Mouse (Mus musculus) limb, embryonic 15.5 days (tissue): ENCODE data around the gene Dnttip2. TPM values are rescaled to one million over a fixed set of nuclear protein-coding genes. Genes with fewer than 3 reads are reported as not detected.
"Not testable (repeated sequence)": the region's sequence is repeated elsewhere in the genome, so short reads cannot be mapped to it uniquely, and the experiment has no call there.

ENCODE experiments used
- ATAC-seq: fragments of 200-750 bp; cut with Nextera tagmentation; 2 replicates; pipeline ENCODE4 v1.8.0; 2017; ENCODE audit warnings: low read depth, moderate TSS enrichment; ENCODE audit not compliant: insufficient number of reproducible peaks, low FRiP score, low TSS enrichment
- H3K27ac ChIP-seq: fragments of 300-500 bp; sonication (generic); 2 replicates; pipeline ENCODE4 v1.5.1; 2015; ENCODE audit warnings: moderate library complexity, mild to moderate bottlenecking, inconsistent platforms
- H3K27me3 ChIP-seq: fragments of 300-500 bp; sonication (generic); 2 replicates; pipeline ENCODE4 v1.6.1; 2015; ENCODE audit warnings: inconsistent platforms
- H3K36me3 ChIP-seq: fragments of 300-500 bp; sonication (generic); 2 replicates; pipeline ENCODE4 v1.6.1; 2015; ENCODE audit warnings: inconsistent platforms
- H3K4me1 ChIP-seq: fragments of 300-500 bp; sonication (generic); 2 replicates; pipeline ENCODE4 v1.6.1; 2015; ENCODE audit warnings: inconsistent platforms
- H3K4me2 ChIP-seq: fragments of 300-500 bp; sonication (generic); 2 replicates; pipeline ENCODE4 v1.6.1; 2015; ENCODE audit warnings: mild to moderate bottlenecking, inconsistent platforms
- H3K4me3 ChIP-seq: fragments of 300-500 bp; sonication (generic); 2 replicates; pipeline ENCODE4 v1.5.1; 2015; ENCODE audit warnings: mild to moderate bottlenecking, inconsistent platforms
- H3K9ac ChIP-seq: fragments of 300-500 bp; sonication (generic); 2 replicates; pipeline ENCODE4 v1.6.1; 2015; ENCODE audit warnings: inconsistent platforms
- H3K9me3 ChIP-seq: fragments of 300-500 bp; sonication (generic); 2 replicates; pipeline ENCODE4 v1.6.1; 2016; ENCODE audit warnings: inconsistent platforms
- WGBS: fragments of 180-500 bp; shearing (Covaris S2); methylation state at CpG from one replicate; pipeline ENCODE4 v1.1.7; 2015; 5-methylcytosine and 5-hydroxymethylcytosine counted together
- polyA plus RNA-seq: library from polyadenylated mRNA; unstranded; fragments of >200 nt; fragmentation: Nextera tagmentation; extraction: Ambion mirVana; gene quantifications from 2 replicates; pipeline ENCODE4 v1.2.1, GENCODE M21; 2015

Gene Dnttip2
- 59.6 and 63.9 TPM in 2 replicates for polyA plus RNA-seq

DNA sequence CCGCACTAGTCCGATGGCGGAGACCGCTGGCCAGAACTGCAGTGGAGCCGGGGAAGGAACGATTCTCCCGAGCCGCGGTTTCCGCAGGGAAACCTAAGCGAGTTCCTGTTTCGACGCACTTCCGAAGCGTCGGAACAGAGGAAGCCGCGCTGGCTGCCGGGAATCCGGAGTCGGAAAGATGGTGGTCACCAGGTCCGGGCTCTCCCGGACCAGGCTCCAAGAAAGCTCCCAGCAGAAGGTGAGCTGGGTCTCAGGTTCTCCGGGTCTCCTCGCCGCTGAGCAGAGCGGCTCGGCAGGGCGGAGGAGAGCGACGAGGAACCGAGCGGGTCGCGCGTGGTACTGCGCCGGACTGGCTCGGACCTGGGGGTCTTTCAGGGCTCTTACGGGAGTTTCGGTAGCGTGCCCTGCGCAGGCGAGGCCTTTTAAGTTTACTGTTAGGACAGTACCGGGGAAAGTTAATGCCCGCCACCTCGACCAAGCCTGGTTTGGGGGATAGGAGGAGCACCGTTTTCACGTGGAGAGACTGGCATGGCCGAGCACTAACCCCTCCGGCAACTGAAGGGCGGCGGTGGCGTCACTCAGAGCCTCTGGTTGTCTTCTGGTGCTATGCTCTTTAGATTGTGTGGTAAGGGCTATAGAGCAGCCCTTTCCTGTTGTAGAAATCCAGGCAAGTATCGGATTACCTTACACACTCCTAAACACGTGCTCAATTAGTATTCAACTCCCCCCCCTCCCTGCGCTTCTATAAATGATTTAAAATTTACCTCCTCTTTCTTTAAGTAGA, at the start of gene Dnttip2:
Gene Dnttip2, plus strand, starts transcription at position 148 of the 784 bp plus-strand sequence.
- H3K4me1 ChIP-seq = peaks cover 30% of the 10 kb centered on the region
- H3K4me2 ChIP-seq = peak within 1 kb of the TSS; percentile 64
- peak within 1 kb of the TSS; percentile 73 for H3K4me3 ChIP-seq
- H3K27me3 ChIP-seq = no peaks in the 10 kb centered on the region
- ATAC-seq = peak; percentile 96
- peak within 1 kb of the TSS; percentile 88 for H3K9ac ChIP-seq
- no peaks in the 10 kb centered on the region for H3K9me3 ChIP-seq
- under 1% methylated on average over 57 of the region's 57 CpGs for WGBS
- H3K36me3 ChIP-seq = peaks cover 42% of the 10 kb centered on the region
- H3K27ac ChIP-seq = peak within 1 kb of the TSS; percentile 76

- not testable (repeated sequence) for H3K27me3 ChIP-seq, H3K4me1 ChIP-seq, H3K36me3 ChIP-seq, H3K4me3 ChIP-seq, H3K9me3 ChIP-seq, H3K4me2 ChIP-seq, H3K9ac ChIP-seq, ATAC-seq, H3K27ac ChIP-seq
- 41% methylated on average over 6 of the region's 6 CpGs for WGBS
These were observed 47.2 kb upstream of the Dnttip2 start for GRCm38 (mm10) chr3:122226972-122227371.

- H3K4me1 ChIP-seq = no peaks in the 10 kb centered on the region
- H3K27me3 ChIP-seq = no peaks in the 10 kb centered on the region
- ATAC-seq = no peak
- no peaks in the 10 kb centered on the region for H3K9me3 ChIP-seq
- 51% methylated on average over 1 of the region's 1 CpGs for WGBS
- H3K4me2 ChIP-seq = no peak overlapping the region
- H3K36me3 ChIP-seq = no peaks in the 10 kb centered on the region
- H3K9ac ChIP-seq = no peak overlapping the region
- H3K27ac ChIP-seq = no peak overlapping the region
- no peak overlapping the region for H3K4me3 ChIP-seq
These were observed 38.4 kb upstream of the Dnttip2 start for GRCm38 (mm10) chr3:122235772-122236171.

DNA sequence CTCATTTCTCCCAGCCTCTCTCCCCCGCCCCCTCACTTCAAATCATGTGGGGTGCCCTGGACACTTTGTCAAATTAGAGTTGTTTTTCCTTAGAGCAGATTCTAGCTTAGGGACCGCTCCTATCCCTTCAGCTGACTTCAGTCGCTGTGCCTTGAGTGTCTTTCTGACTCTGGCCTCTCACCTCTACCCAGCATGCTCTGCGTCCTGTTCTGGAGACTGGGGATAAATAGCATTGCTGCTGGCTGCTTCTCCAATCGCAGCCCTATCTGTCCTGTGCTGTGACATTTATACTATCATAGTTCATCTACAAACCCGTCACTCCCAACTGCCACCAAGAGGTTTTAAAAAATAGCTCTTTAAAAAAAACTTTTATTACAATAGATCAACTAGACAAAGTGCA, 31.3 kb upstream of the Dnttip2 start:
- Histone ChIP-seq H3K36me3 (no peaks in the 10 kb centered on the region), H3K27me3 (no peaks in the 10 kb centered on the region), H3K4me2 (no peak overlapping the region), H3K27ac (no peak overlapping the region), H3K4me1 (peaks cover 19% of the 10 kb centered on the region), H3K9ac (no peak overlapping the region), H3K4me3 (no peak overlapping the region), H3K9me3 (no peaks in the 10 kb centered on the region)
- 53% methylated on average over 6 of the region's 6 CpGs for WGBS
- no peak for ATAC-seq

DNA sequence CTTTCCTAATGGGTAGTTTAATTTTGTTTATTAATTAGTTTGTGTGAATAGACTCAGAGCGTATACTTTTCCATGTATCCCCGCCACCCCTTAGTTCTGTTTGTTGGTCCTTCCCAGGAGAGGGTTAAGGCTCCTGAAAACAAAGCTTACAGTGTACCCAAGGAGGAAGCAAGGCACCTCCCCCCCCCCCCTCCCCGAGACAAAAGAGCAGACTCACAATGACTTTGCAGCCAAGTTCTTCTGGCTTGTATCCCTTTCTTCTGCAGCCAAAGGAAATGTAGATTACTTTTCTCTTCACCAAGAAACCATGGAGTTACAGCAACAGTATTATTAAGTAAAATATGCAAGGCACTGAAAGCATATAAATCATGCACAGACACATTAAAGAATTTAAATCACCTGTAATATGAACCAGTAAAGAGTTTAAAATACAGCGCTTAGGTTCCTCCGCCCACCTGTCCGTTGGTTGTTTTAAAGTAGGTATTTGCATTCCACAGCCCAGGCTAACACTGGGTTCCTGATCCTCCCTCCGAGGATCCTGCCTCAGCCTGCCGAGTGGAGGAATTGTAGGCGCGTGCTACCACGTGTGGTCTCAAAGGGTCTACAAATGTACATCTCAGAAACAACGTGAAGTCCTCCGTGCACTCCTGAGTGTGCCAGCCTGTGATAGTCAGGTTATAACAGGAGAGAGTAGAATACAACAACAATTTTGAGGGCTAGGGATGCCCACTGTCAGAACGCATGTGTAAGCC, 30.6 kb upstream of the Dnttip2 start:
- H3K27me3 ChIP-seq = no peaks in the 10 kb centered on the region
- H3K4me2 ChIP-seq = no peak overlapping the region
- H3K9me3 ChIP-seq = no peaks in the 10 kb centered on the region
- no peak overlapping the region for H3K9ac ChIP-seq
- no peak overlapping the region for H3K4me3 ChIP-seq
- H3K36me3 ChIP-seq = no peaks in the 10 kb centered on the region
- WGBS = 43% methylated on average over 14 of the region's 14 CpGs
- no peak for ATAC-seq
- peaks cover 19% of the 10 kb centered on the region for H3K4me1 ChIP-seq
- H3K27ac ChIP-seq = no peak overlapping the region

- 30% methylated on average over 6 of the region's 6 CpGs for WGBS
- no peak overlapping the region for H3K27ac ChIP-seq
These were observed 29.4 kb upstream of the Dnttip2 start for GRCm38 (mm10) chr3:122244759-122245158.

DNA sequence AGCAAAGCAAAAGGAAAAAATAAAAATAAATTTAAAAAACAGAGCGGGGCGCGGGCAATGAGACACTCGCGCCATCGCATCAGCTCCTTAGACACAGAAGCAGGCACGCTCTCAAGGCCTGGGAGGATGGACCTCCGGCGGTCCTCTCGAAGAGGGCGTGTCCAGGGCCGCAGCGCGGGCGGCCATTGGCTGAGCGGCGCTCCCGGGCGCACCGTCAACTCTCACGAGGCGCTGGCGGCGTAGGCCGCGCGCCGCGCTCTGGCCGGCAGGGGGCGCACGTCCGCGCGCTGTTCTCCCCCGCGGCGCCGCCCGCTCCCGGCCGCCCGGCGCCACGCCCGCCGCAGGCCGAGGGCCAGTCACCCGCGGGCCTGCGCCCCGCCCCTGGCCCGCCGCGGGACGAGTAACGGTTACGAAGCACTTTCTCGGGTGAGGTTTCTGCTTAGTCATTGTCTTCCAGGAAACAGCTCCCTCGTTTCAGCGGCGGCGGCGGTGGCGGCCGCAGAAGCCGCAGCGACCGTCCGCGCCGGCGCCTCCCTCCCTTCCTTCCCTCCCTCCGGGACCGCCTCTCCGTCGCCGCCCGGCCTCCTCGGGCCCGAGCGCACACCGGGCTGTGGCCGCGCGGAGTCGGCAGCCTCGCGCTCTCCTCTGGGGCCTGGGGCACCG, 28.8 kb upstream of the Dnttip2 start, which contains the start of gene Gclm:
Gene Gclm, plus strand, starts transcription at position 343 of the 663 bp plus-strand sequence.
- peak within 1 kb of the TSS; percentile 86 for H3K27ac ChIP-seq
- peak within 1 kb of the TSS; percentile 98 for H3K4me3 ChIP-seq
- H3K9ac ChIP-seq = peak within 1 kb of the TSS; percentile 89
- H3K9me3 ChIP-seq = no peaks in the 10 kb centered on the region
- peak; percentile 99 for ATAC-seq
- H3K27me3 ChIP-seq = no peaks in the 10 kb centered on the region
- H3K36me3 ChIP-seq = no peaks in the 10 kb centered on the region
- peaks cover 19% of the 10 kb centered on the region for H3K4me1 ChIP-seq
- under 1% methylated on average over 66 of the region's 90 CpGs for WGBS
- peak within 1 kb of the TSS; percentile 81 for H3K4me2 ChIP-seq

More at GRCm38 (mm10) chr3:122244759-122245158, 29.4 kb upstream of the Dnttip2 start:
- peak overlapping the region; percentile 98 for H3K4me3 ChIP-seq
- H3K9ac ChIP-seq = no peak overlapping the region
- H3K4me2 ChIP-seq = peak overlapping the region; percentile 47
- H3K36me3 ChIP-seq = no peaks in the 10 kb centered on the region
- ATAC-seq = no peak
- no peaks in the 10 kb centered on the region for H3K9me3 ChIP-seq
- no peaks in the 10 kb centered on the region for H3K27me3 ChIP-seq
- peaks cover 19% of the 10 kb centered on the region for H3K4me1 ChIP-seq

DNA sequence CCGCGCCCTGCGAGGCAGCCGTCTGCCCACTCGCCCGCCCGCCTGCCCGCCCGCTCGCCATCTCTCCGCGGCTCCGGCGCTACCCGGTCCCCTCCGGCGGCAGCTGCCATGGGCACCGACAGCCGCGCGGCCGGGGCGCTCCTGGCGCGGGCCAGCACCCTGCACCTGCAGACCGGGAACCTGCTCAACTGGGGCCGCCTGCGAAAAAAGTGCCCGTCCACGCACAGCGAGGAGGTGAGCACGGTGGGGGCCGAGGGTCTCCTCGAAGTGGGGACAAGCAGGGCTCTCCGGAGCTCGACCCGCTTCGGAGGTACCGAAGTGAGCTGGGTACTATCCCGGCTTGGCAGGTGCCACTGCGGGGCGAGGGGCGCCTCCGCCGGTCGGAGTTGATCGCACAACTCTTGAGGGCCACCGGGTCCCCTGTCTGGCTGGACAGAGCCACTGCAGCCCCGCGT, 28.3 kb upstream of the Dnttip2 start:
- Histone ChIP-seq H3K4me2 (peak overlapping the region; percentile 81), H3K9me3 (no peaks in the 10 kb centered on the region), H3K27me3 (no peaks in the 10 kb centered on the region), H3K4me1 (peaks cover 19% of the 10 kb centered on the region), H3K9ac (peak overlapping the region; percentile 89), H3K27ac (peak overlapping the region; percentile 86), H3K36me3 (no peaks in the 10 kb centered on the region), H3K4me3 (peak overlapping the region; percentile 98)
- no peak for ATAC-seq
- 0% methylated on average over 49 of the region's 50 CpGs for WGBS

GRCm38 (mm10) chr3:122246406-122246805, 27.8 kb upstream of the Dnttip2 start:
- Histone ChIP-seq H3K27ac (no peak overlapping the region), H3K4me1 (peaks cover 19% of the 10 kb centered on the region), H3K4me3 (peak overlapping the region; percentile 98), H3K36me3 (no peaks in the 10 kb centered on the region), H3K27me3 (no peaks in the 10 kb centered on the region), H3K4me2 (peak overlapping the region; percentile 81), H3K9me3 (no peaks in the 10 kb centered on the region), H3K9ac (peak overlapping the region; percentile 89; the same call in 1 of the 2 replicates)
- 32% methylated on average over 6 of the region's 6 CpGs for WGBS
- ATAC-seq = no peak

DNA sequence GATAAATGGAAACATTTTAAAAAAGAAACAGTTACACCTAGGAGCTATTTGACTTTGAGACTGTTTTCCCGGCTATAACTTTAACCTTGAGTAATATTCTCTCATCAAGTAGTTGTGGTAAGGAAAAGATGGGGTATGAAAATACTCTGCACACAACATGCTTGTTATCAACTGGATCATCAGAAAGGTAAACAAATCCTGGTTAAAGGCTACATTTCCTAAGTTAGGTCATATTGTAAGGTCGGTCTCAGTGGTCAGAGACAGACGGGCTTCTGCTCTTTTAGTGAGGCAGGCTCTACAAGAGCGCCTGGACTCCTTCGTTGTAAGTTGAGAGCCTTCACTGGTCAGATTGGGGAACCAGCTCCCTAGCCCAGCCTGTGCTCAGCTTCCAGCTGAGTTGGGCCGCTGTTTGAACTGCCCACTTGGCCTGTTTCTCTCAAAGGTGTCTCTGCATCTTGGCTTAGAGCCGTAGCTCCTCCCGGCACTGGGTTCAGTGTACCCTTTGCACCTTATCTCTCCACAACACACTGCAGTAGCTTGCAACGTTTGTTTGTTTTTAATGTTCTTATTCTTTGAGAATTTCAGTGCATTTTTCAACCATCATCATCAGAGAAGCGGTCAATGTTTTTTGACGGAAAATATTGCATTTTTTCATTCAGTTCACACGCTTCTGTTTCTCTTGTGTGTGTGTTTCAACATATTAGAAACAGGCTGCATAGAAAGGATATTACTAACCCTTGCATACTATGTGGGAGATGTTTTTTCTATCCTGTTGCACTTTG, 27.0 kb upstream of the Dnttip2 start:
- H3K4me2 ChIP-seq = peak overlapping the region; percentile 81
- WGBS = 66% methylated on average over 12 of the region's 12 CpGs
- H3K4me1 ChIP-seq = peaks cover 19% of the 10 kb centered on the region
- H3K9ac ChIP-seq = no peak overlapping the region
- no peak overlapping the region for H3K27ac ChIP-seq
- no peaks in the 10 kb centered on the region for H3K9me3 ChIP-seq
- no peak for ATAC-seq
- peak overlapping the region; percentile 98; the same call in 1 of the 2 replicates for H3K4me3 ChIP-seq
- H3K27me3 ChIP-seq = no peaks in the 10 kb centered on the region
- H3K36me3 ChIP-seq = no peaks in the 10 kb centered on the region

DNA sequence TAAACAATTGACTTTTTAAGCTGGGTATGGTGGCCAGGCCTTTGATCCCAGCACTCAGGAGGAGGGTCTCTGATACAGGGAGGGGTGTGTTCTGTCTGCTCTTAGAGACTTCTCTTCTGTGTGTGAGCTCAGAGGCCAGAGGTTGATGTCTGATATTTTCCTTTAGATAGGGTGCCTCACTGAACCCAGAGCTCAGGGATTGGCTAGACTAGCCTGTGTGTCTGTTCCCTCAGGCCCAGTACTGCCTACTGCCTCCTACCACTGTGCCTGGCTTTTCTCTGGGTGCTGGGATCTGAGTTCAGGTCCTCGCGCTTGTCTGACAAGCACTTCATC, 26.5 kb upstream of the Dnttip2 start:
- ATAC-seq = no peak
- Histone ChIP-seq H3K27ac (no peak overlapping the region), H3K4me1 (peaks cover 19% of the 10 kb centered on the region), H3K4me3 (no peak overlapping the region), H3K36me3 (no peaks in the 10 kb centered on the region), H3K4me2 (no peak overlapping the region), H3K27me3 (no peaks in the 10 kb centered on the region), H3K9ac (no peak overlapping the region), H3K9me3 (no peaks in the 10 kb centered on the region)
- WGBS = 93% methylated on average over 2 of the region's 2 CpGs
